Mouse (Mus musculus) embryonic facial prominence, embryonic 14.5 days (tissue): ENCODE measurements at regions not wholly inside any gene's neighbourhood (a gene's known extent, or its start where the extent isn't known, plus 50 kb on each side); places are given as distances from the start of the nearest gene placed in this dataset.

ENCODE experiments used
- ATAC-seq: fragments of 200-750 bp; cut with Nextera tagmentation; 2 replicates; pipeline ENCODE4 v1.8.0; 2017; ENCODE audit warnings: low read depth, moderate number of reproducible peaks, moderate TSS enrichment
- DNase-seq: peaks from one replicate; pipeline ENCODE4 v3.0.0-alpha.2; 2015; ENCODE audit warnings: low spot score
- H3K27ac ChIP-seq: fragments of 300-500 bp; sonication (generic); replicated peaks from 2 replicates; pipeline ENCODE4 v1.5.1; 2014; ENCODE audit warnings: low read depth, mild to moderate bottlenecking, low read length, moderate library complexity
- H3K27me3 ChIP-seq: fragments of 300-500 bp; sonication (generic); replicated peaks from 2 replicates; pipeline ENCODE4 v1.6.1; 2014; ENCODE audit warnings: low read length; ENCODE audit not compliant: control insufficient read depth, insufficient read depth
- H3K36me3 ChIP-seq: fragments of 300-500 bp; sonication (generic); 2 replicates; pipeline ENCODE4 v1.6.1; 2014; ENCODE audit warnings: low read length, mixed read lengths; ENCODE audit not compliant: control insufficient read depth, insufficient read depth
- H3K4me1 ChIP-seq: fragments of 300-500 bp; sonication (generic); 2 replicates; pipeline ENCODE4 v1.6.1; 2014; ENCODE audit warnings: antibody characterized with exemption, low read length; ENCODE audit not compliant: control insufficient read depth, insufficient read depth
- H3K4me2 ChIP-seq: fragments of 300-500 bp; sonication (generic); 2 replicates; pipeline ENCODE4 v1.6.1; 2014; ENCODE audit warnings: low read depth, mild to moderate bottlenecking, low read length, moderate library complexity, mixed read lengths
- H3K4me3 ChIP-seq: fragments of 300-500 bp; sonication (generic); 2 replicates; pipeline ENCODE4 v1.5.1; 2014; ENCODE audit warnings: low read depth, mild to moderate bottlenecking, low read length
- H3K9ac ChIP-seq: fragments of 300-500 bp; sonication (generic); 2 replicates; pipeline ENCODE4 v1.6.1; 2014; ENCODE audit warnings: low read depth, mild to moderate bottlenecking, low read length, moderate library complexity, mixed read lengths
- H3K9me3 ChIP-seq: fragments of 300-500 bp; sonication (generic); 2 replicates; pipeline ENCODE4 v1.6.1; 2016; ENCODE audit warnings: low read length; ENCODE audit not compliant: control insufficient read depth
- WGBS: fragments of 180-500 bp; shearing (Covaris S2); extraction: QIAGEN DNeasy Blood & Tissue Kit; methylation state at CpG from one replicate; pipeline ENCODE4 v1.1.7; 2014; 5-methylcytosine and 5-hydroxymethylcytosine counted together

DNA sequence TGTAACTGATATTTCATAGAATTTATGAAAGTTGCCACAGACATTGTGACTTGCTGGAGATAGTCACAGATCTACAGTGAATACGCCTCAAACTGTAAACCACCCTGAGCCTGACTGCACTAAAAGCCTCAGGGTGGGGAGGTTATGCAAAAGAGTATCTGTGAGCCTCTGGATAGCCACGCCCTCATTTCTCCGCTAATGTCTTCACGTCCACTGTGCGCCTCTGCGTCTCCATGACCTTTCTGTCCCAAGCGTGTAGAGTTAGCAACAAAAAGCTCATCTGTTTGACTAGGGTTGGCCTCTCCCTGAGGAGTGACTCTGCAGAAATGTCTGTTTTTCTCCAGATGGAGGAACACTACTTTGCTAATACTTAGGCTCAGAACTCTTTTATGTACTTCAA lies 170.8 kb upstream of the Gm49356 start:
- no peak for ATAC-seq
- no peak overlapping the region for H3K9ac ChIP-seq
- DNase-seq, result no peak
- H3K4me2 ChIP-seq, result no peak overlapping the region
- H3K27ac ChIP-seq, result no peak overlapping the region
- no peak overlapping the region for H3K4me3 ChIP-seq
- H3K9me3 ChIP-seq, result no peaks in the 10 kb centered on the region
- WGBS, result 71% methylated on average over 7 of the region's 7 CpGs
- no peaks in the 10 kb centered on the region for H3K27me3 ChIP-seq
- no peaks in the 10 kb centered on the region for H3K36me3 ChIP-seq
- H3K4me1 ChIP-seq, result no peaks in the 10 kb centered on the region

DNA sequence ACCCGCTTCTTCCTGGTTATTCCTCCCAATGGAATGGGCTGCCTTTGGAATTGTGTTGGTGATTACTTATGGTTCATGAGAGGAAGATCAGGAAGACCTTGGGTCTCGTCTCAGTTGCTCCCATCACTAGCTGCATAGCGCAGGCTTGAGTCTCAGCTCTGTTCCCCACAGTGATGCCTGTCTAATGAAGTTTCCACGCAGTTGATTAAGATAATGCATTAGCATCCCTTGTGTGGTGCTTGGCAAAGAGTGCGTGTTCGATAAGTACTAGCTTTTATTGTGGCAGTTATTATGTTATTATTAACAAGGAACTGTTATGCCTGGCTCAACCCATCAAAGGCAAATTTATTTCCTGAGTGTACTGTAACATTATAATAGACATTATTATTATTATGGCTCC lies 169.7 kb upstream of the Gm49356 start:
- Histone ChIP-seq H3K4me2 (no peak overlapping the region), H3K9me3 (no peaks in the 10 kb centered on the region), H3K27ac (no peak overlapping the region), H3K36me3 (no peaks in the 10 kb centered on the region), H3K4me3 (no peak overlapping the region), H3K27me3 (no peaks in the 10 kb centered on the region), H3K4me1 (no peaks in the 10 kb centered on the region), H3K9ac (no peak overlapping the region)
- DNase-seq, result no peak
- 84% methylated on average over 6 of the region's 6 CpGs for WGBS
- ATAC-seq, result no peak

DNA sequence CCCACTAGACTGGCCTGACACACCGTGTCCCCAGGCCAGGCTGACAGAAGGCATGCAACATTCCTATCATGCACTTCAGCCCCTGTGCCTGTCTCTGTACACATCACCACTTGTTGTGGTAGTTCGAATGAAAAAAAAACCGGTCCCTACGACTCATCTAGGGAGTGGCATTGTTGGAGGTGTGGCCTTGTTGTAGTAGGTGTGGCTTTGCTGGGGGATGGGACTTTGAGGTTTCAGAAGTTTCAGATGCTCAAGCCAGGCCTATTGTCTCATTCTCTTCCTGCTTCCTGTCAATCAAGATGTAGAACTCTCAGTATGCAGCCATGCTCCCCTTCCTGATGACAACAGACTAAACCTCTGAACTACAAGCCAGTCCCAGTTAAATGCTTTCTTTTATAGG lies 162.1 kb upstream of the Gm49356 start:
- Histone ChIP-seq H3K4me1 (peaks cover 7% of the 10 kb centered on the region), H3K36me3 (no peaks in the 10 kb centered on the region), H3K9ac (no peak overlapping the region), H3K4me2 (no peak overlapping the region), H3K4me3 (no peak overlapping the region), H3K27me3 (no peaks in the 10 kb centered on the region), H3K9me3 (no peaks in the 10 kb centered on the region), H3K27ac (no peak overlapping the region)
- whole genome bisulfite sequencing, result 72% methylated on average over 4 of the region's 4 CpGs
- ATAC-seq (no peak), DNase-seq (no peak)

DNA sequence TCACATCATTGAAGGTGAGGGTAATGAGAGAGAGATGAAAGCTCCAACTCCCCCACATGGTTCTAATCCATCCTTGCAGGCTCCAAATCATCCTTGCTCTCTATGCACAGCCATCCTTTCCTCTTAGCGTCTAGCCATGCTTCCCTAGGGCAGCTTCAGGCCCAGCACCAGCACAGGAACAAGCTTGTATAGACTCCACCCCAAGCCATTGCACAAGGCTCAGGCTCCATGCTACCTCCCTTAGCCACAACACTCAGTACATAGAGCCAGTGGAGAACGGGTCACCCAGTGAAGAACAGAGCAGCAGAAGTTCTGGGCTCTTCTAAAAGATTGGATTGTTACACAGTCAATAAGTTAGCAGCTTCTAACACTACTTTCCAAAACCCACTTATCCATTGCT lies 160.8 kb upstream of the Gm49356 start:
- Histone ChIP-seq H3K4me3 (no peak overlapping the region), H3K9me3 (no peaks in the 10 kb centered on the region), H3K27me3 (no peaks in the 10 kb centered on the region), H3K27ac (no peak overlapping the region), H3K9ac (no peak overlapping the region), H3K4me2 (no peak overlapping the region), H3K4me1 (peaks cover 11% of the 10 kb centered on the region), H3K36me3 (no peaks in the 10 kb centered on the region)
- 90% methylated on average over 2 of the region's 2 CpGs for WGBS
- DNase-seq (no peak), ATAC-seq (no peak)

DNA sequence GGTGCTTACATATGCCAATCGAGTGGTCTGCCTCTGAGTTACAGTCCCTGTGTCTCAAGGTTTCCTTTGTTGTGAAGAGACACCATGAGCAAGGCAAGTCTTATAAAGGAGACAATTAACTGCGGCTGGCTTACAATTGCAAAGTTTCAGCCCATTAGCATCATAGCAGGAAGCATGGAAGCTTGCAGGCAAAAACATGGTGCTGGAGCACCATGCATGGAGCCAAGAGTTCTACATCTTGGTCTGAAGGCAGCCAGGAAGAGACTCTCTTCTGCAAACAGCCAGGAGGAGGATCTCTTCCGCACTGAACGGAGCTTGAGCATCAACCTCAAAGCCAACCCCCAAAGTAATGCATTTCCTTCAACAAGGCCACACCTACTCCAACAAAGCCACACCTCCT lies 158.2 kb upstream of the Gm49356 start:
- no peaks in the 10 kb centered on the region for H3K36me3 ChIP-seq
- peak; percentile 19; the same call in 1 of the 2 replicates for ATAC-seq
- 84% methylated on average over 4 of the region's 4 CpGs for WGBS

DNA sequence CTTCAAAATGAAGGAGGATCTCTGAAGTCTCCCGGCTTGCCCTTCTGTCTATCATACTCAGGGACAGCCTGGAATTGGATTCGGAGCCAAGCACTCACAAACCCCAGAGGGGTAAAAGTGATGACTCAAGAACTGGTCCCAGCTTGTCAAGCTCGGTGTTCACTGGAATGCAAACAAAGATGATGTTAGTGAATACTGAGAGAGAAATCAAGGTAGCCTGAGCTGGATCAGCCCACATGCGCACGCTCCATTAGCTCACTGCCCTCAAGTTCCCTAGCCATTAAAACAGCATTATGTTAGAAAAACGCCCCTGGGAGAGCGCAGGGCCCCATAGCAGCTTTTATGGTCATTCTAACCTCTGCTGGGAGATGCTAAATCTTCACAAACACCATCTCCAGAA lies 157.8 kb upstream of the Gm49356 start:
- H3K27ac ChIP-seq, result 0 out of 2 replicates have a peak overlapping the region, but pooled peaks have one; percentile 25

More for the DNA sequence above, 158.2 kb upstream of the Gm49356 start:
- Histone ChIP-seq H3K4me2 (no peak overlapping the region), H3K4me1 (peaks cover 11% of the 10 kb centered on the region), H3K9ac (no peak overlapping the region), H3K27me3 (no peaks in the 10 kb centered on the region), H3K9me3 (no peaks in the 10 kb centered on the region), H3K27ac (no peak overlapping the region), H3K4me3 (no peak overlapping the region)
- no peak for DNase-seq

DNA sequence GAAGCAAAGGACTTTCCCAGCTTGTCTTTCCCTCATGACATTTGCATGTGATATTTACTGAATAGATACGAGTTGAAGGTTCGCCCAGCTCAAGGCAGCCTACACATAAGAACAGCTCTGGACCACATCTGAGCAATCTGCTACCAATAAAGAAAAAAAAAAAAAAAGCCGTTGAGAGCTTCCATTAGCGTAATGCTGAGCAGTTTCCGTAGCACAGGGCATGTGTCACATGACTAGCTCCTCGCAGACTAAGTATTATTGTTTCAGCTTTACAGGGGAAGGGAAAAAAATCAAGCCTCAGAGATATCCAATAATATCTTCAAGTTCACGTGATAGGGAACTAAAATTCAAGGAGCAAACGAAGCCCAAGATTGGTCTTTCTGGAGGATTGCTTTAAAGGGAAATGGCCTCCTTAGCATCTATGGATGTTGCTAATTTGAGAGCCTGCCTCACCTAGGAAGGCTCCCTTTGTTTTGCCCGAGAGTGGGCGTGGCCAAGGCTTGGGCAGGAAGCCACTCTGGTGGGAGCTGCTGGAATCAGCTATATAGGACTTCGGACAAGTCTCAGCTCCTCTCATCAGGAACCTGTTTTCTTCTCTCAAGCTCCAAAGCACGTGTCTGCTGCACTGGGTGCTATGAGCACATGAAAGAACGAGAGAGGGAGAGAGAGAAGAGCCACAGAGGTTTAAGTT lies 157.0 kb upstream of the Gm49356 start:
- Histone ChIP-seq H3K9me3 (no peaks in the 10 kb centered on the region), H3K36me3 (no peaks in the 10 kb centered on the region), H3K27me3 (no peaks in the 10 kb centered on the region), H3K4me1 (peaks cover 11% of the 10 kb centered on the region), H3K4me2 (peak overlapping the region; percentile 31), H3K27ac (0 out of 2 replicates have a peak overlapping the region, but pooled peaks have one; percentile 25), H3K9ac (no peak overlapping the region), H3K4me3 (peak overlapping the region; percentile 7; the same call in 1 of the 2 replicates)
- ATAC-seq (peak; percentile 75), DNase-seq (peak; percentile 64)
- 34% methylated on average over 13 of the region's 13 CpGs for WGBS

More for the DNA sequence above, 157.8 kb upstream of the Gm49356 start:
- H3K36me3 ChIP-seq, result no peaks in the 10 kb centered on the region
- H3K9ac ChIP-seq, result no peak overlapping the region
- H3K4me2 ChIP-seq, result peak overlapping the region; percentile 31
- ATAC-seq (peak; percentile 41; the same call in 1 of the 2 replicates), DNase-seq (peak; percentile 59)
- H3K9me3 ChIP-seq, result no peaks in the 10 kb centered on the region
- 65% methylated on average over 7 of the region's 7 CpGs for WGBS
- no peaks in the 10 kb centered on the region for H3K27me3 ChIP-seq
- no peak overlapping the region for H3K4me3 ChIP-seq
- peaks cover 11% of the 10 kb centered on the region for H3K4me1 ChIP-seq
